Mouse (Mus musculus) lung, adult 18-20 months (tissue): ENCODE measurements around the gene Reps2.

ENCODE experiments used
- DNase-seq, 2 experiments: peaks; one replicate each; pipeline ENCODE4 v3.0.0; 2022; ENCODE audit warnings: mixed read lengths in 2 of 2

Reps2 gene

GRCm38 (mm10) chrX:162589173-162589805, 54.2 kb downstream of the Reps2 start:
- DNase-seq = no peak

DNA sequence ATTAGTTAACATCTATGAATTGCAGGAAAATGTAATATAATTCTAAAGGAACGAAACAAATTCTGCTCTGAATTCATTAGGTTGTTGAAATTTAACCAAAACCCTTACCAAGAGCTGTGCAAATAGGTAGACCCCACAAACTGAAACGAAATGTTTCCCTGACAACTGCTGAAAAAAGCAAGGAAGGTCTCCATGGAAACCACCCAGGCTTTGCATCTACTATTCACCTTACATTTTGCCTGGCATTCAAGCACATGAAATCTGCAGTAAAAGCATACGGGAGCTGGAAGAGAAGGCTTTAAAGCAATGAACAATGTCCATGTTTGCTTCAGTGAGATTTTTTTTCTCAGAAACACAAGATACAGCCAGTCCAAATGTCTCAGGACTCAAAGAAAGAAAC, 59.1 kb downstream of the Reps2 start:
- no peak for DNase-seq

DNA sequence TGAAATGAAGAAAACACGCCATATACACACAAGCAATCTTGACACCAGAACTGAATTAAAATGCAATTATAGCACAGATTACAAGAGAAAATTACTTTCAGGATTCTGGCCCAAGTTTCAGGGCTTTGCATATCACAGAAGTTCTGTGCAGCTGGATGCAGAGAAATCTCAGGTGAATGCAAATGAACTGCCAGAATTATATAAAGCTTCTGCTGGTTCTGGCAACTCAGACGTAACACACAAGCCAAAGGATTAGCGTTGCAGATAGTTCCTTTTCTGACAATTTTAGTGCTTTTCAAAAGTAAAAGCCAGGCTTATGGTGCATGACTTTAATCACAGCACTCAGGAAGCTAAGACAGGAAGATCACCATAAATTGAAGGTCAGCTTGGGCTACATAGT, 62.9 kb downstream of the Reps2 start:
- no peak for DNase-seq

GRCm38 (mm10) chrX:162568439-162568838, 75.0 kb downstream of the Reps2 start:
- no peak for DNase-seq

DNA sequence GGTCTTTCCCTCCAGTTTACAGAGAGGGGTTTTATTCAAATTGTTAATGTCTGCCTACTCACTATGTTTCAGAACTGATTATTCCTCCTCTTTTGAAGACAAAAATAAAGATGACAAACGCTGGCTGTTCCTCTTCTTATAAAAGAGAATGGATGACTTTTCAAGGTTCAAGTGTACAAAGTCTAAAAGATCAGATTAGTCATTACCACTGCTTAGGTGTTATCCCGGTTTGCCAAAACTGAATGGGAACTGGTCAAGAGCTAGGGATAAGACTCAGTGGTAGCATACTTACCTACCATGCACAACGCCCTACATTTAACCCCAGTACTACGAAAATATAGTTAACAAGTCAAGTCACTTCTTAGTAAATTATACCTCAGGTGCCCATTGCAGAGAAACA, 77.9 kb downstream of the Reps2 start:
- no peak for DNase-seq

- no peak for DNase-seq
These were observed 87.0 kb downstream of the Reps2 start for GRCm38 (mm10) chrX:162556459-162556841.

GRCm38 (mm10) chrX:162555729-162556458, 87.6 kb downstream of the Reps2 start:
- no peak for DNase-seq

- DNase-seq = no peak
These were observed 88.9 kb downstream of the Reps2 start for GRCm38 (mm10) chrX:162554513-162554912.

DNA sequence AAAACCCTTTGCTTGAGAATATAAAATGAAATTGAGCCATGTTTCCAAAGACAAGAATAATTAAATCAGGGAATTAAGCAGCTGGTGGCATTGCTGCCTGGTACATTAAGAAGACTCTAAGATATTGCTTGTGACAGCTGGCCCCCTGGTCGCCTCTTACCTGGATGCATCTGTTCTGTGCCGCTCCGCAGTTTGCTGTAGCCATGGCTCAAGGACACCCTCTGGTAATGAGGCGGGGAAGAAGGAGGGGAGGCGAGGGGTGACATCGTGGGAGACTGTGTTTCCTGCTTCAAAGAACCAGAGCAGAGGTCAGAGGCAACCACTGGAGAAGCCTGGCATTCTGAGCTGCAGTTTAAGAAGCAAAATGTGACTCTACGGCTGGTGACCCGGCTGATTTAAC, 91.1 kb downstream of the Reps2 start:
- DNase-seq = no peak

- no peak for DNase-seq
These were observed 98.4 kb downstream of the Reps2 start for GRCm38 (mm10) chrX:162545037-162545436.

GRCm38 (mm10) chrX:162542576-162543227, 100.7 kb downstream of the Reps2 start:
- DNase-seq = no peak

- no peak for DNase-seq
These were observed 101.5 kb downstream of the Reps2 start for GRCm38 (mm10) chrX:162541961-162542360.

DNA sequence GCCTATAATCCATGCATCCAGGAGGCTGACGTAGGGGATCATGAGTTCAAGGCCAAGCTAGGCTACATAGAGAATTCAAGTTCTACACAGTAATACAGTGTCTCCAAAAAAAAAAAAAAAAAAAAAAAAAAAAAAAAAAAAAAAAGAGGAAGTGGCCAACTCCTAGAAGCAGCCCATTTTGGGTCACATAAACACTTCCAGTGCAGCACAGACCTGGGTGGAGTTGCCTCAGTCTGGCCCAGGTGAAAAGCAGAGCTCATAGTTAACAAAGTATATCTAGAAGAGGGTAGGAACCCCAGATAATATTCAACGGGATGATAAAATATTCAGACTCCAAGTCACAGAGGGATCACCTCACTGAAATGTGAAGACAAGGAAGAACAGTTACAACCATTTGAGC, 112.4 kb downstream of the Reps2 start:
- no peak for DNase-seq

DNA sequence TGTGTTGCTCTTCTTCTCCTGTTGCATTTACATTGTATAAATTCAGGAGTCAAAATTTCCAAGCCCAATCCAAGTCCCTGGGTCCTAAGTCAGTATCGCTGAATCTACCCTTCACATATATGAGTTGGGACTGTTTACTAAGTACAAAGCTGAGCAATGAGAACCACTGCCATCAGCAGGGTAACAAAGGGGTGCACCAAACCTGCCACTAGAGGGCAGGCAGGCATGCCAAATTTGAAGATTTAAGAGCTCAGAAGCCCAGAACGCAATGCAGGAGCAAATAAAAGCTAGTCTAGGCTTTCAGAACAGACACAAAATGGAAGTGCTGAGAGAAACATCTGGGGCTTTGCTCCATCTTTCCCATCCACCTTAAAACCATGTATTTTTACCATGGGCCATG, 116.2 kb downstream of the Reps2 start:
- peak; percentile 20 to 33 for DNase-seq

GRCm38 (mm10) chrX:162521831-162522514, 121.5 kb downstream of the Reps2 start:
- no peak for DNase-seq

DNA sequence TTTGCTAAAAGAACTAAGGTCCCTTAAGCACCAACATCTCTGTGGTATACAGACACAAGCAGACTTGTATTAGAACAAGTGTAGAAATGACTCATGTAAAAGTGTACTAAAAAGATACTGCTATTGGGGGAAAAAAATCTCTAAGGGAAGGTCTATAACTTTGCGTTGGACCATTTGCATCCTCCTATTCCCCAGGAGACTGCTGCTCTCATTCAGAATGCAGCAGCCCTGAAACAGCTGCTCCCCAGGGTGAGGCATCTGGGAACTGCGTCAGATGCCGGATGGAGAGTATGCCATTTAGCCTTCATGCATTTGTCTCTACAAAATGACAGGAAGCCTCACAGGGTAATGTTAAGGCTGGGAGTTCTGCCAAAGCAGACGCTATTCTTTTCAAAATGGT, 122.3 kb downstream of the Reps2 start:
- no peak for DNase-seq

- no peak for DNase-seq
These were observed 123.1 kb downstream of the Reps2 start for GRCm38 (mm10) chrX:162520374-162520773.

- DNase-seq = no peak
These were observed 132.9 kb downstream of the Reps2 start for GRCm38 (mm10) chrX:162510426-162510980.

GRCm38 (mm10) chrX:162505186-162505585, 138.3 kb downstream of the Reps2 start:
- DNase-seq = no peak

DNA sequence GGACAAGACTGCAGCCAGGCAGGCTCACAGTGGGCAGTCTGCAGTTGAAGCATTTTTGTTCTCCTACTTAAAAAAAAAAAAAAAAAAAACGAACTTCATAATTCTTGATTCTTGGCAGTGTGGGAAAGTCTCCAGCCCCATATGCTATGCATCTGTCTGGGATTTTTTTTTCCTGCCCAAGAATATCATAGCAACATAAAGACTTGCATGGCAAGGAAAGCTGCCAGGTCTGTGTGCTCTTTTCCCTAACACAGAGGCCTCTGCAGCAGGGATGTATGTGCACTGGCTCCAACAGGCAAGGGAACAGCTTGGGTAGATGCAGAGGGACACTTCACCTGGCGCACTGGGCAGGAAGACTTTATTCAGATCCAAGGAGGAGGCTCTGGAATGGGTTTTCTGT, 140.0 kb downstream of the Reps2 start:
- no peak for DNase-seq

DNA sequence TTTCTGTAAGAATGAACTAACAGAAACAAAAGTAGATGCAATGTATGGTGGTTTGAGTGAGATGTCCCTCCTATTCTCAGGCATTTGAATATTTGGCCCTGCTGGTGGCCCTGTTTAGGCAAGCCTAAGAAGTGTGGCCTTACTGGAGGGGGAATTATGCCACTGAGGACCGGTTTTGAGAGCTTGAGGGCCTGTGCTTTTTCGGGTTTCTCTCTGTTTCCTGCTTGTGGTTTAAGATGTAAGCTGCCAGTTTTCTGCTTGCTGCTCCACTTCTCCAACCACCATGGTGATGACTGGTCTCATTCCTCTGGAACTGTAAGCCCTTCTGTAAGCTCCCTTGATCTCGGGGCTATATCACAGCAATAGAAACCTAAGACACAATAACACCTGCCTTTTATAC, 142.5 kb downstream of the Reps2 start:
- no peak for DNase-seq

DNA sequence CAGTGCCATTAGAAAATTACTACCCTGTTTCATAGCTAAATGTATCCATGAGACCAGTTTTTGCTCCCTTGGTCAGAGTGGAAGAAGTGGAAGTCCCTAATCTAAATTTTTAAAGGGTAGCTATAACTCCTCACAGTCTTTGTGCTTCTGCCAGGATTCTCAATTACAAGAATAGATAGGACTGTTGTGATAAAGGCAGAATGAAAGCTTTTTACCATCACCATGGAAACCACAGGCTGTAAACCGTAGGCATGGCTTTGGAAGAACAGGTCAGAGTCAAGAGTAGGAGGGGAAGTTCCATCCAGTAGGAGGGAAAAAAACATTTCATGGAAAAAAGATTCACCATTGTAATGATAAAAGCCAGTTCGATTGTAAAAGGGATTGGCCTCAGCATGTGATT, 147.0 kb downstream of the Reps2 start:
- DNase-seq = no peak

- DNase-seq = peak in 1 of 2 experiments; percentile 23
These were observed 154.8 kb downstream of the Reps2 start for GRCm38 (mm10) chrX:162488630-162489029.
